Mouse (Mus musculus): Measurements from ENCODE around the gene Elmo3. TPM values are rescaled to one million over a fixed set of nuclear protein-coding genes. Genes with fewer than 3 reads are reported as not detected.

Gene Elmo3
- polyA plus RNA-seq, 1 experiment from 2014 or later = 1.6 TPM

DNA sequence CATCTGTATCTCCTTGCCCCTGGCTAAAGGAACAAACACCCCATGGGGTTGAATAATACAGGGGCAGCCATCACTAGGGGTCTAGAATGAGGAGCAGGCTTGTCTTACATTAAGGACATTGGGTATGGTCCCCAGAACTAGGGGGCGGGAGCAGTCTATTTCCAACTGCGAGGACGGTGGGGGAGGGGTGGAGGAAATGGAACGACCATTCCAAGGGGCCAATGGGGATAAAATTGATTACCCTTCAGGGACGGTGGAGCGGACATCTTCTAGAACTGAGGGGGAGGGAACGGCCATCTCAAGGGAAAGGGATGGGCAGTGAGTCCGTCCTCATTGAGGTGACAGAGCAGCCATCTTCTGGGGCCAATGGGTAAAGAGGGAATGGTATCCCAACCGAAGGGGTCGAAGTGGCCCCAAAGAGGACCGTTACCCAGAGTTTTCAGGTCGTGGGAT, 20.3 kb downstream of the Elmo3 start:
- H3K4me1 ChIP-seq (replicated peaks) = peaks cover 31% of the 10 kb centered on the region
- H3K9me3 ChIP-seq = no peaks in the 10 kb centered on the region
- H3K4me2 ChIP-seq = peak overlapping the region; percentile 76
- H3K27ac ChIP-seq = peak overlapping the region; percentile 88
- H3K4me3 ChIP-seq = peak overlapping the region; percentile 79
- H3K27me3 ChIP-seq = no peaks in the 10 kb centered on the region
- WGBS = under 1% methylated on average over 12 of the region's 12 CpGs
- peaks cover 42% of the 10 kb centered on the region for H3K36me3 ChIP-seq
- peak; percentile 75 for ATAC-seq (ENCODE audit: low FRiP score)
- H3K9ac ChIP-seq = peak overlapping the region; percentile 92

- Histone ChIP-seq H3K4me2 (peak within 1 kb of the TSS; percentile 85), H3K4me3 (peak within 1 kb of the TSS; percentile 79), H3K27me3 (no peaks in the 10 kb centered on the region), H3K36me3 (peaks cover 47% of the 10 kb centered on the region), H3K9me3 (no peaks in the 10 kb centered on the region), H3K27ac (peak within 1 kb of the TSS; percentile 88), H3K9ac (peak within 1 kb of the TSS; percentile 92), H3K4me1 (replicated peaks) (peaks cover 31% of the 10 kb centered on the region)
- WGBS = under 1% methylated on average over 36 of the region's 36 CpGs
- peak; percentile 93 for ATAC-seq (ENCODE audit: low FRiP score)
These were observed 20.8 kb downstream of the Elmo3 start, which contains the start of the genes Lrrc29 and Tmem208 for GRCm38 (mm10) chr8:105326141-105326672. TSS of gene Lrrc29 (minus strand) at chr8:105326278. TSS of gene Tmem208 (plus strand) at chr8:105326354.

GRCm38 (mm10) chr8:105326968-105327367, 21.6 kb downstream of the Elmo3 start:
- Histone ChIP-seq H3K27ac (peak overlapping the region; percentile 87), H3K4me1 (replicated peaks) (peaks cover 31% of the 10 kb centered on the region), H3K9ac (peak overlapping the region; percentile 79), H3K36me3 (peaks cover 53% of the 10 kb centered on the region), H3K4me3 (peak overlapping the region; percentile 79), H3K4me2 (peak overlapping the region; percentile 85), H3K9me3 (no peaks in the 10 kb centered on the region), H3K27me3 (no peaks in the 10 kb centered on the region)
- 48% methylated on average over 6 of the region's 6 CpGs for WGBS
- no peak for ATAC-seq (ENCODE audit: low FRiP score)

DNA sequence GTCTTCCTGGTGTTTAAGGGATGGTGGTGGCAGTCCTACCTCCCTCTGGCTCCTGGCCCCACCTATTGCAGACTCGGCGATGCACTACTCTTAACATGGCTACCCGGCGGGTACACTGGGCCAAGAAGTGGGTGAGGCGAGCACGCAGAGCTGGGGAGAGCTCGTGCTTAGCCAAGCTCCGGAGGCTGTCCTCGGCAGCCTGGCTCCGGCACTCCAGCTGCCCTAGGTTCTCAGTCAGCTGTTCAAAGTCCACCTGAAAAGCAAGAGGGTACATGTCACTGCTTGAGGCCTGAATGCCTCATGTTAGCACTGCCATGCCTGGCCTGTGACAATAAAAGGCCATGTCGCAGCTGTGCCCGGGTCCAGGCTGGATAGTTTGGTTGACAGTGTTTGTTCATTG, 24.9 kb downstream of the Elmo3 start:
- no peak for ATAC-seq (ENCODE audit: low FRiP score)
- Histone ChIP-seq H3K9me3 (no peaks in the 10 kb centered on the region), H3K4me1 (replicated peaks) (peaks cover 19% of the 10 kb centered on the region), H3K36me3 (peaks cover 67% of the 10 kb centered on the region), H3K4me2 (no peak overlapping the region), H3K27me3 (no peaks in the 10 kb centered on the region), H3K9ac (no peak overlapping the region; the same call in 1 of the 2 replicates), H3K4me3 (no peak overlapping the region), H3K27ac (no peak overlapping the region)
- WGBS = 96% methylated on average over 12 of the region's 12 CpGs

DNA sequence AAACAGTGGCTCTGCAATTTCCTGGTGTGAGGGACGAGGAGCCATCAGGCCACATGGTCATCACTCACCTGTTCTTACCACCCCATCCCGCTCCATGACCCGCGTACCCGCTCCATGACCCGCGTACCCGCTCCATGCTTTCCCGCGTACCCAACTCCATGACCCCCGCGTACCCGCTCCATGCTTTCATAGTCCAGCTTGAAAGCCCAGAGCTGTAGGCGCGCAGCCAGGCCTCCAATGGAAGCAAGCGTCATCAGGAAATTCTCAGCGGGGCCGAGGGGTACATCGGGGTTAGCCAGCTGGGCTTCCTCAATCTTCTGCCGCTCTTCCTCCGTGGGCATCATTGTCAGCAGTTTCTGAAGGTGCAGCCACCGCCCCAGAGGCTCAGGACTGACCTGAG, 26.1 kb downstream of the Elmo3 start:
- no peak for ATAC-seq (ENCODE audit: low FRiP score)
- H3K9ac ChIP-seq = no peak overlapping the region
- H3K36me3 ChIP-seq = peaks cover 70% of the 10 kb centered on the region
- WGBS = 97% methylated on average over 22 of the region's 22 CpGs
- H3K4me2 ChIP-seq = no peak overlapping the region
- H3K4me3 ChIP-seq = no peak overlapping the region
- no peaks in the 10 kb centered on the region for H3K27me3 ChIP-seq
- H3K4me1 ChIP-seq (replicated peaks) = peaks cover 16% of the 10 kb centered on the region
- H3K9me3 ChIP-seq = no peaks in the 10 kb centered on the region
- no peak overlapping the region for H3K27ac ChIP-seq

DNA sequence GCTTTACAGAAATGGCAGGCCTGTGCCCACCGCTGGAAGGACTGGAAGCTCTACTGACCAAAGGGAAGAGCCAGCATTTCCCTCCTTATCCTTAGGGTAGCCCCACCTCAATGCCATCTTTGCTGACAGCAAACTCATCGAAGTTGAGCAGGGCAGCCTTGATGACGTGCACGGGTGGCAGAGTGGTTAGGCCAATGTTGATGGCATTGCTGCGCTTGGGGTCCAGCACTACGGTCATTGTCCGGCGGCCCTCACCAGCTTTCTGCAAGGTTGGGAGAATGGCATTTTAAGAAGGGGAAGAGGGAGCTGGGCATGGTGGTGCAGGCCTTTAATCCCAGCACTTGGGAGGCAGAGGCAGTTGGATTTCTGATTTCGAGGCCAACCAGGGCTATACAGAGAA, 26.5 kb downstream of the Elmo3 start:
- no peak overlapping the region for H3K27ac ChIP-seq
- no peaks in the 10 kb centered on the region for H3K27me3 ChIP-seq
- no peaks in the 10 kb centered on the region for H3K9me3 ChIP-seq
- peaks cover 13% of the 10 kb centered on the region for H3K4me1 ChIP-seq (replicated peaks)
- 96% methylated on average over 9 of the region's 9 CpGs for WGBS
- ATAC-seq (ENCODE audit: low FRiP score) = no peak
- no peak overlapping the region for H3K9ac ChIP-seq
- H3K4me2 ChIP-seq = no peak overlapping the region
- H3K4me3 ChIP-seq = no peak overlapping the region
- peaks cover 70% of the 10 kb centered on the region for H3K36me3 ChIP-seq

GRCm38 (mm10) chr8:105332523-105332922, 27.1 kb downstream of the Elmo3 start:
- Histone ChIP-seq H3K27ac (no peak overlapping the region), H3K27me3 (peaks cover 3% of the 10 kb centered on the region; the same call in 1 of the 2 replicates), H3K4me3 (no peak overlapping the region), H3K4me2 (no peak overlapping the region), H3K36me3 (peaks cover 70% of the 10 kb centered on the region), H3K9ac (no peak overlapping the region), H3K9me3 (no peaks in the 10 kb centered on the region), H3K4me1 (replicated peaks) (peaks cover 7% of the 10 kb centered on the region)
- ATAC-seq (ENCODE audit: low FRiP score) = no peak
- 84% methylated on average over 2 of the region's 2 CpGs for WGBS

DNA sequence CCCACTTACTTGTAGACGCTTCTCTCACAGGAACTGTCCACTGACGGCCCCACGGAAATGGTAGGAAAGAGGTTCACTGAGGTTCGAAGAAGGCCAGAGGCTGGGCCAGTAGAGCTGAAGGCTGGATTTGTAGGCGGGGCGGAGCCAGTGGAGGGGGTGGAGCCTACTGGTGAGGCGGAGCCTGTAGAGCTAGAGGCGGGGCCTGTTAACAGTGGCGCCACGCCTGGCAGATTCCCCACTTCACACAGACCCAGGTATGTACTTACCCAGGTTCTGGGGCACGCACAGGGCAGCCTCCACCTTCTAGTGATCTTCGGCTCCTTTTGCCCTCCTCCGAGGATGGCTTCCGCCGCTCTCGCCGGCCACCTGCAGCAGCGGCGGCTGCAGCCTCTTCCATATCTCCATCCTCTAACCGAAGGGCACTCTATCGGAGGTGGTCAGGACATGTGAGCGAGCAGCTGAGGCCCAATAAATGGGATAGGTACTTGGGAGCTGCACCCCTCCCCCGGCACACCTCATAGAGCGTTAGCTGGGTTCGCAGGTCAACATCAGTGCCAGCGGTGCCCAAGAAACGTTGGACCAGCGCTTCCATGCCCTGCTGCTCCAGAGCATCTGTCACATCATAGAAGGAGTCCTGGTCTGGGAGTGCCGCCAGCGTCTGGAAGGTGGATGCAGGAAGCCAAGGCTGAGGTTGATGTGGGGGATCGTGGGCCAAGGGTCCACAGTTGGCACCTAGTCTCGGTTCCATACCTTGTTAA, 31.2 kb downstream of the Elmo3 start:
- Histone ChIP-seq H3K27ac (no peak overlapping the region), H3K4me1 (replicated peaks) (peaks cover 6% of the 10 kb centered on the region; the same call in 1 of the 2 replicates), H3K4me3 (0 out of 2 replicates have a peak overlapping the region, but pooled peaks have one; percentile 7), H3K9me3 (no peaks in the 10 kb centered on the region), H3K36me3 (peaks cover 33% of the 10 kb centered on the region), H3K9ac (no peak overlapping the region), H3K27me3 (peaks cover 4% of the 10 kb centered on the region; the same call in 1 of the 2 replicates), H3K4me2 (peak overlapping the region; percentile 23)
- ATAC-seq (ENCODE audit: low FRiP score) = 0 out of 2 replicates have a peak, but pooled peaks have one; percentile 1
- 51% methylated on average over 32 of the region's 32 CpGs for WGBS

DNA sequence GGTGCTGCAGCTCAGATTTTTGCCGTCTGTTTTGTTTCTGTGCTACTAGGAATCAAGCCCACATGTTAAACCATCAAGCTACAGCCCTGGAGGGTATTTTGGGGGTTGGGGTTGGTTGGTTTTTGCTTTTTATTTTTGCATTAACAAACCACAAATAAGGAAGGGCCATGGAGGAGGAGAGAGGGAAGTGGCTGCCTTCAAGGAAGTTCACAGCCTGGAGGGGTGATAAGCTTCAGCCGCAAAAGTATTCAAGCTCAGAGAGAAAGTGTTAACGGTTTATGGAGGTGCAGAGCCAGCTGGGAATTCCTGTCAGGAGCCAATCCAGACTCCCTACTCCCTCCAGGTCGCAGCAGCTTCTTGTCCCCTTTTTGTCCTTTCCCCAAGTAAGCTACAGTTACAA, 33.6 kb downstream of the Elmo3 start:
- 70% methylated on average over 4 of the region's 4 CpGs for WGBS
- H3K4me3 ChIP-seq = no peak overlapping the region
- no peak for ATAC-seq (ENCODE audit: low FRiP score)
- no peak overlapping the region for H3K9ac ChIP-seq
- peaks cover 13% of the 10 kb centered on the region for H3K36me3 ChIP-seq
- H3K4me2 ChIP-seq = no peak overlapping the region
- H3K9me3 ChIP-seq = no peaks in the 10 kb centered on the region
- H3K4me1 ChIP-seq (replicated peaks) = peaks cover 7% of the 10 kb centered on the region; the same call in 1 of the 2 replicates
- peaks cover 4% of the 10 kb centered on the region; the same call in 1 of the 2 replicates for H3K27me3 ChIP-seq
- no peak overlapping the region for H3K27ac ChIP-seq

DNA sequence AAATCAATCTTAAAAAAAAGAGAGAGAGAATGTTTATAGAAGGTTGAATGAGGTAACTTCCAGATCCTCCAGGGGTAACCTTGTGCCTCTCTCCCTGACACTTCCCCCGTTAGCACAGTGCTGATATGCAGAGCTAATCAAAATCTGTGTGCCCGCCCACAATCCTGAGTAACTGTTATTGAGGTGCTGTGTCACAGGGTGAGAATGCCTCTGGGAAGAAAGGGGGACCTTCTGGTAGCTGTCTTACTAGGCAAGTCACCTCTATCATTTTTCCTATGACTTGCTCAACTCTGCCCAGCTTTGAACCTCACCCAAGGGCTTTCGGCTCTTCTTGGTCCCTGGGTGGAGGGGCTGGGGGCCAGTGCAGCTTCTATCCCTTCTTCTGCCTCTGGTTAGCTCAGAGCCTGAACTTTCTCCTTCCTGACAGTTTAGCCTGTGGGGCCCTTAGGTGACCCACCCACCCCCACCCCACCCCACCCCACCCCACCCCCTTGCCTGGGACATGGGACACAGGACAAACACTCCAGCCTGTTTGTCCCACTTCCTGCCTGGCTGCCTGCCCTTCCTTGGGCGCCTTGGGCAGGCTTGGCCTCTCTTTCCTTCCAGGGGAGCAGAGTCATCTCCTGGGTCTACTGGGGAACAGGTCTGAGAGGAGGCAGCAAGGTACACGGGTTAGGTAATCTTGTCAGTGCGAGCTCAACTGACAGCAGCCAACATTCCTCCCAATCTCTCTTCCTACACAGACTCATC, 34.7 kb downstream of the Elmo3 start:
- no peak overlapping the region for H3K4me3 ChIP-seq
- peaks cover 7% of the 10 kb centered on the region; the same call in 1 of the 2 replicates for H3K4me1 ChIP-seq (replicated peaks)
- no peak overlapping the region for H3K27ac ChIP-seq
- H3K9me3 ChIP-seq = no peaks in the 10 kb centered on the region
- H3K36me3 ChIP-seq = peaks cover 4% of the 10 kb centered on the region
- no peak for ATAC-seq (ENCODE audit: low FRiP score)
- H3K9ac ChIP-seq = no peak overlapping the region; the same call in 1 of the 2 replicates
- 86% methylated on average over 6 of the region's 6 CpGs for WGBS
- peaks cover 4% of the 10 kb centered on the region; the same call in 1 of the 2 replicates for H3K27me3 ChIP-seq
- no peak overlapping the region for H3K4me2 ChIP-seq

- WGBS = 47% methylated on average over 8 of the region's 8 CpGs
- H3K9me3 ChIP-seq = no peaks in the 10 kb centered on the region
- ATAC-seq (ENCODE audit: low FRiP score) = no peak
- no peak overlapping the region for H3K4me2 ChIP-seq
- H3K9ac ChIP-seq = no peak overlapping the region
- peaks cover under 1% of the 10 kb centered on the region; the same call in 1 of the 2 replicates for H3K36me3 ChIP-seq
- H3K27me3 ChIP-seq = peaks cover 9% of the 10 kb centered on the region
- no peak overlapping the region for H3K4me3 ChIP-seq
- H3K27ac ChIP-seq = no peak overlapping the region
- peaks cover 15% of the 10 kb centered on the region; the same call in 1 of the 2 replicates for H3K4me1 ChIP-seq (replicated peaks)
These were observed 36.0 kb downstream of the Elmo3 start for GRCm38 (mm10) chr8:105341399-105341798.

- Histone ChIP-seq H3K36me3 (no peaks in the 10 kb centered on the region), H3K4me1 (replicated peaks) (peaks cover 28% of the 10 kb centered on the region), H3K27ac (no peak overlapping the region), H3K4me3 (no peak overlapping the region), H3K9ac (no peak overlapping the region), H3K4me2 (no peak overlapping the region), H3K27me3 (peaks cover 19% of the 10 kb centered on the region), H3K9me3 (no peaks in the 10 kb centered on the region)
- 83% methylated on average over 4 of the region's 4 CpGs for WGBS
- ATAC-seq (ENCODE audit: low FRiP score) = no peak
These were observed 37.4 kb downstream of the Elmo3 start for GRCm38 (mm10) chr8:105342768-105343167.

Data from hindbrain, embryonic 13.5 days (tissue).